Comparison of ENCODE assay signal across 15 mouse cellular contexts in genomic region chr1:180191112-180191511, GRCm38 (mm10).
"Had no signal": no experiment of that assay in that cellular context is flagged by ENCODE, and none has a peak within 500 bp of the region (broad histone marks: within the 10 kb centered on the region; RNA-seq: fewer than 3 reads in every experiment).

No protein-coding gene starts in this region.

- H3K36me3 ChIP-seq: limb, embryonic 10.5 days; liver, embryonic 13.5 days; lung, embryonic 15.5 days; midbrain, embryonic 15.5 days; neural tube, embryonic 13.5 days had no signal

- H3K9me3 ChIP-seq: limb, embryonic 10.5 days; liver, embryonic 13.5 days; lung, embryonic 15.5 days; midbrain, embryonic 15.5 days; neural tube, embryonic 13.5 days had no signal

- DNase-seq: kidney, adult 9 months; liver, embryonic 13.5 days; liver, postnatal 0 days; lung, postnatal 14 days; spleen, adult 18-20 months; thymus, adult 18-20 months; thymus, postnatal 14 days had no signal

- H3K4me3 ChIP-seq: limb, embryonic 10.5 days; liver, embryonic 13.5 days; lung, embryonic 15.5 days; megakaryocyte, embryonic 14.5 days; midbrain, embryonic 15.5 days; neural tube, embryonic 13.5 days had no signal

- H3K27me3 ChIP-seq: liver, embryonic 13.5 days; lung, embryonic 15.5 days had no signal

- H3K9ac ChIP-seq: liver, embryonic 13.5 days; liver, postnatal 0 days; lung, embryonic 15.5 days; midbrain, embryonic 15.5 days; neural tube, embryonic 13.5 days had no signal

- ATAC-seq: liver, postnatal 0 days; midbrain, embryonic 15.5 days had no signal

- H3K27ac ChIP-seq: kidney, postnatal 0 days; limb, embryonic 10.5 days; liver, embryonic 13.5 days; lung, embryonic 15.5 days; macrophage; midbrain, embryonic 15.5 days; neural tube, embryonic 13.5 days had no signal

- H3K4me2 ChIP-seq: liver, embryonic 13.5 days; lung, embryonic 15.5 days; midbrain, embryonic 11.5 days; midbrain, embryonic 15.5 days; neural tube, embryonic 13.5 days had no signal
